ENCODE assay signal across 2 mouse cellular contexts in genomic region chr11:4688632-4689380, GRCm38 (mm10).
TF ChIP-seq lines count a peak whose summit lies in the region.

No protein-coding gene starts in this region.

TF ChIP-seq in ES-E14, 5 proteins besides CTCF, POLR2A, EP300 and RAD21 (continued from another document):
- TF ChIP-seq HCFC1 (IDR thresholded peaks at IDR 0.05; ENCODE audit: borderline replicate concordance, insufficient read depth, low read length) (no peak), ZC3H11A (IDR thresholded peaks at IDR 0.05; ENCODE audit: borderline replicate concordance, low read depth, low read length) (no peak), CHD2 (IDR thresholded peaks at IDR 0.05; ENCODE audit: low read depth, low read length) (no peak)

TF ChIP-seq in MEL, 35 proteins besides CTCF, POLR2A, EP300 and RAD21 (continued from another document):
- TF ChIP-seq USF2 (IDR thresholded peaks at IDR 0.05; ENCODE audit: borderline replicate concordance in 1 of 2, insufficient read depth in 1 of 2, low read depth in 1 of 2, low read length in 2 of 2), result no peak
- TF ChIP-seq RCOR1 (IDR thresholded peaks at IDR 0.05; ENCODE audit: low read depth, low read length), result peak; percentile 72
- TF ChIP-seq NELFE (IDR thresholded peaks at IDR 0.05; ENCODE audit: low read depth, low read length), result no peak
- TF ChIP-seq TCF12 (IDR thresholded peaks at IDR 0.05; ENCODE audit: low read depth, low read length), result peak; percentile 73
